Mouse (Mus musculus): ENCODE measurements at regions not wholly inside any gene's neighbourhood (a gene's known extent, or its start where the extent isn't known, plus 50 kb on each side); places are given as distances from the start of the nearest gene placed in this dataset.

DNA sequence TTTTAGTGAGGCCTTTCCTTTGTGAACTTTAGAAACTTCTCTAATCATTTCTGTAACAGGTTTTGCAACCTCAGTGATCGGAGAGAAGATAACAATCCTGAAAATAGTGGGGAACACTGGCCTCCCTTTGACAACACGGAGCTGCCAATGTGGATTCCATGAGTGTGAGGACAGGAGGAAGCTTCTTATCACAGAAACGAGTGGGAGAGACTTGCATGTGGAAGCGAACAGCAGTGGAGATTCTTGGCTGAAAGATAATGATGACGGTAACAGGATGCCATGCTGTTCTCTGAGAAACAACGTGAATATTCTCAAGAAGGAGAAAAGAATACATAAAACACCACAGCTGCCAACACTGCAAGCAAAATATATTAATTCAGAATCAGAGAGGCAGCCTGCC is 1407.4 kb upstream of the Zeb2 start:
- WGBS, result 34% methylated on average over 6 of the region's 6 CpGs
- TF ChIP-seq POLR2A (IDR thresholded peaks at IDR 0.05; ENCODE audit: borderline replicate concordance, insufficient read depth, low read length) (no peak), CTCF (IDR thresholded peaks at IDR 0.05; ENCODE audit: borderline replicate concordance, insufficient read depth, low read depth, low read length) (no peak)
- no peaks in the 10 kb centered on the region for H3K27me3 ChIP-seq (ENCODE audit: control insufficient read depth, insufficient read depth, low read length)
- no peak for DNase-seq
- no peaks in the 10 kb centered on the region for H3K4me1 ChIP-seq (ENCODE audit: control insufficient read depth, insufficient read depth, low read length)
- no peak overlapping the region for H3K4me3 ChIP-seq (replicated peaks; ENCODE audit: insufficient read depth, low read depth, low read length)
- H3K27ac ChIP-seq (ENCODE audit: insufficient read depth, low read length), result no peak overlapping the region

- 71% methylated on average over 5 of the region's 5 CpGs for WGBS
Measured at GRCm38 (mm10) chr2:46521147-46521965, 1404.2 kb upstream of the Zeb2 start.

DNA sequence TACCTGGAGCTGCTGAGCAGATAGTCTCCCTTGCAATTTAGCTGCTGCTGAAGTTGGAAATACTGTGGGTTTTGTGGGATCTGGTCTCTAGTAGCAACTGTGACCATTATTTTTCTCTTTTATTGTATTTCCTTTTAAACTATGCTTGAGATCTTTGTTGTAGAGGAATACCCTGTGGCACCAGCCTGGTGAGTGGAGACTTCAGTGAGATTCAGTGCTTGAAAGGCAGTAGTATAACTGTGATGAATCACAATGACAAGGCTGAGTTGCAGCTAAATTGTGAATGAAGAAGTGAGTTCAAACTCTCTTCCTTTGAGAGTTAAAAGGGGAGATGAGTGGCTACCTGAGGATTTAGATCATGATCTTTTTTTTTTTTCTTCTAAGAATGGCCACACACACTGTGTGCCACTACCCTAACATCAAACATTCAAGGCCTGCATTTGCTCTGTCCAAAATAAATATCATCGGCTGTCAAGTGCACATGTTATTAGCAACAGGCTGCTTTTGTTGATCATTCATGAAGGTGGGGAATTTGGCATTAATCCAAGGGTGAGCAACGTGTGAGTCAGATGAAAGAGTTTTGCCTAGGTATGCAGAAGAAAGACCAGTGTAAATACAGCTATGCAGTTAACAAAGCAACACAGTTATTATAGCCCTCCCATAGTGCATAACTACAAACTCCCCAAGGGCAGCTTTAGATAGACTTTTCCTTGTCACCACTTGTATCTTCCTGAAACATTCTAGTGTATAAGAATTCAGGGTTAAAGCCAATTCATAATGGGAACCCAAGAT is 1395.2 kb upstream of the Zeb2 start:
- Histone ChIP-seq H3K4me3 (replicated peaks; ENCODE audit: insufficient read depth, low read depth, low read length) (no peak overlapping the region), H3K4me1 (ENCODE audit: control insufficient read depth, insufficient read depth, low read length) (no peaks in the 10 kb centered on the region), H3K27me3 (ENCODE audit: control insufficient read depth, insufficient read depth, low read length) (no peaks in the 10 kb centered on the region), H3K27ac (ENCODE audit: insufficient read depth, low read length) (no peak overlapping the region)
- no peak for DNase-seq
- WGBS, result 21% methylated on average over 2 of the region's 2 CpGs
- TF ChIP-seq CTCF (IDR thresholded peaks at IDR 0.05; ENCODE audit: borderline replicate concordance, insufficient read depth, low read depth, low read length) (no peak), POLR2A (IDR thresholded peaks at IDR 0.05; ENCODE audit: borderline replicate concordance, insufficient read depth, low read length) (no peak)

More at GRCm38 (mm10) chr2:46521147-46521965, 1404.2 kb upstream of the Zeb2 start:
- Histone ChIP-seq H3K27me3 (ENCODE audit: control insufficient read depth, insufficient read depth, low read length) (no peaks in the 10 kb centered on the region), H3K4me3 (replicated peaks; ENCODE audit: insufficient read depth, low read depth, low read length) (no peak overlapping the region), H3K27ac (ENCODE audit: insufficient read depth, low read length) (no peak overlapping the region), H3K4me1 (ENCODE audit: control insufficient read depth, insufficient read depth, low read length) (no peaks in the 10 kb centered on the region)
- TF ChIP-seq CTCF (IDR thresholded peaks at IDR 0.05; ENCODE audit: borderline replicate concordance, insufficient read depth, low read depth, low read length) (no peak), POLR2A (IDR thresholded peaks at IDR 0.05; ENCODE audit: borderline replicate concordance, insufficient read depth, low read length) (no peak)
- no peak for DNase-seq

GRCm38 (mm10) chr2:46506951-46507350 is 1389.8 kb upstream of the Zeb2 start:
- H3K4me1 ChIP-seq (ENCODE audit: control insufficient read depth, insufficient read depth, low read length), result no peaks in the 10 kb centered on the region
- no peak for TF ChIP-seq CTCF (IDR thresholded peaks at IDR 0.05; ENCODE audit: borderline replicate concordance, insufficient read depth, low read depth, low read length)
- no peak for TF ChIP-seq POLR2A (IDR thresholded peaks at IDR 0.05; ENCODE audit: borderline replicate concordance, insufficient read depth, low read length)
- 44% methylated on average over 1 of the region's 1 CpGs for WGBS

GRCm38 (mm10) chr2:46503074-46503473 is 1385.9 kb upstream of the Zeb2 start:
- Histone ChIP-seq H3K27ac (ENCODE audit: insufficient read depth, low read length) (no peak overlapping the region), H3K4me3 (replicated peaks; ENCODE audit: insufficient read depth, low read depth, low read length) (no peak overlapping the region), H3K4me1 (ENCODE audit: control insufficient read depth, insufficient read depth, low read length) (no peaks in the 10 kb centered on the region), H3K27me3 (ENCODE audit: control insufficient read depth, insufficient read depth, low read length) (no peaks in the 10 kb centered on the region)
- 86% methylated on average over 2 of the region's 2 CpGs for WGBS
- no peak for TF ChIP-seq POLR2A (IDR thresholded peaks at IDR 0.05; ENCODE audit: borderline replicate concordance, insufficient read depth, low read length)
- no peak for TF ChIP-seq CTCF (IDR thresholded peaks at IDR 0.05; ENCODE audit: borderline replicate concordance, insufficient read depth, low read depth, low read length)
- DNase-seq, result no peak

More at GRCm38 (mm10) chr2:46506951-46507350, 1389.8 kb upstream of the Zeb2 start:
- DNase-seq, result no peak
- Histone ChIP-seq H3K27ac (ENCODE audit: insufficient read depth, low read length) (no peak overlapping the region), H3K27me3 (ENCODE audit: control insufficient read depth, insufficient read depth, low read length) (no peaks in the 10 kb centered on the region), H3K4me3 (replicated peaks; ENCODE audit: insufficient read depth, low read depth, low read length) (no peak overlapping the region)

DNA sequence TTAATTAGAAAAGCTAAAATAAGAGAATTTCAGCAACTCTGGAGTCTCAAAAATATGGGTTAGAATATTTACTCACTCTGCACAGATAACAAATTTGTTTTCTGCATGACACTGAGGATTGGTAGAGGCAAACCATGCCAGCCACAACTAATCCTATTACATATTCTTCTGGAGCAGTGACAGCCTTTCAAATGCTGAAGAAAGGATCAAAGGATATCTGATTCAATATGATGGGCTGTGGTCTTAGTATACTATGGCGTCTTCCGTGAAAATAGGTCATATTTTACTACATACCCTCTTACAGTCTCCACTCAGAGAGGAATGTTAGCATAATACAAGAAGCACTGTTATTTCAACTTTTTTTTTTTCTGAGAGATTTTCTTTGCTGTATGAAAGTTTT is 1375.1 kb upstream of the Zeb2 start:
- TF ChIP-seq POLR2A (IDR thresholded peaks at IDR 0.05; ENCODE audit: borderline replicate concordance, insufficient read depth, low read length) (no peak), CTCF (IDR thresholded peaks at IDR 0.05; ENCODE audit: borderline replicate concordance, insufficient read depth, low read depth, low read length) (no peak)
- no peaks in the 10 kb centered on the region for H3K4me1 ChIP-seq (ENCODE audit: control insufficient read depth, insufficient read depth, low read length)
- DNase-seq, result no peak
- no peak overlapping the region for H3K27ac ChIP-seq (ENCODE audit: insufficient read depth, low read length)
- no peaks in the 10 kb centered on the region for H3K27me3 ChIP-seq (ENCODE audit: control insufficient read depth, insufficient read depth, low read length)
- H3K4me3 ChIP-seq (replicated peaks; ENCODE audit: insufficient read depth, low read depth, low read length), result no peak overlapping the region
- 31% methylated on average over 2 of the region's 2 CpGs for WGBS

GRCm38 (mm10) chr2:46491081-46491480 is 1373.9 kb upstream of the Zeb2 start:
- 95% methylated on average over 2 of the region's 2 CpGs for WGBS
- H3K4me3 ChIP-seq (replicated peaks; ENCODE audit: insufficient read depth, low read depth, low read length), result no peak overlapping the region
- no peak for TF ChIP-seq CTCF (IDR thresholded peaks at IDR 0.05; ENCODE audit: borderline replicate concordance, insufficient read depth, low read depth, low read length)
- no peak for TF ChIP-seq POLR2A (IDR thresholded peaks at IDR 0.05; ENCODE audit: borderline replicate concordance, insufficient read depth, low read length)
- no peaks in the 10 kb centered on the region for H3K27me3 ChIP-seq (ENCODE audit: control insufficient read depth, insufficient read depth, low read length)
- no peaks in the 10 kb centered on the region for H3K4me1 ChIP-seq (ENCODE audit: control insufficient read depth, insufficient read depth, low read length)
- no peak overlapping the region for H3K27ac ChIP-seq (ENCODE audit: insufficient read depth, low read length)
- DNase-seq, result no peak
